11 mouse cellular contexts compared by ENCODE assay signal in the genomic region with DNA sequence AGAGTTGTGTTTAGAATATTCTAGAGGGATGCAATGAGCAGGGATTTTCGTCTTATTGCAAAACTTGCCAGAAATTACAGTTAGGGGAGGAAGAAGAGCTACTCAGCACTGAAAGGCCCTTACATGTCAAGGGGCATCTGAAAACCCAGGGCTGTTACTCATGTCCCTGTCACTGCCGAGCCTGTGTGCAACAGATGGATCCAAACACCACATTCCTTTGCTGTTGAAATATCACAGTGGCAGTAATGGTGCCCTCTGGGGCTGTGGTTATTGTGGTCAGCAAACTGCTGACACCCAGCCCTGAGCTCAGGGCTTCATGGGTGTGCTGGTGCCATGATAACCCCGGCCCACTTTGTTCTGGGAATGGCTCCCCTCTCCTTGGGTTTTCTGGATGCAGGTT.
DNase-seq lines count a peak whose midpoint lies in the region; ATAC-seq lines count a peak whose summit lies in the region.
"Had no signal": no experiment of that assay in that cellular context is flagged by ENCODE, and none has a peak within 500 bp of the region (broad histone marks: within the 10 kb centered on the region; RNA-seq: fewer than 3 reads in every experiment).

No protein-coding gene starts in this region.

- H3K9ac ChIP-seq in lung, embryonic 15.5 days, result no peak overlapping the region
- H3K9ac ChIP-seq in stomach, embryonic 16.5 days (ENCODE audit: low read length), result no peak overlapping the region
- H3K9ac ChIP-seq: midbrain, embryonic 15.5 days had no signal

- H3K4me2 ChIP-seq in lung, embryonic 15.5 days, result no peak overlapping the region
- H3K4me2 ChIP-seq in stomach, embryonic 16.5 days (ENCODE audit: low read depth, low read length), result no peak overlapping the region
- H3K4me2 ChIP-seq: midbrain, embryonic 15.5 days had no signal

- no peaks in the 10 kb centered on the region for H3K36me3 ChIP-seq in lung, embryonic 15.5 days
- H3K36me3 ChIP-seq in stomach, embryonic 16.5 days (ENCODE audit: control insufficient read depth, insufficient read depth, low read length), result no peaks in the 10 kb centered on the region
- H3K36me3 ChIP-seq: midbrain, embryonic 15.5 days had no signal

- 41% methylated on average over 3 of the region's 3 CpGs for WGBS in lung, embryonic 15.5 days
- 44% methylated on average over 3 of the region's 3 CpGs for WGBS in stomach, embryonic 16.5 days

- H3K9me3 ChIP-seq in lung, embryonic 15.5 days, result no peaks in the 10 kb centered on the region
- no peaks in the 10 kb centered on the region for H3K9me3 ChIP-seq in stomach, embryonic 16.5 days (replicated peaks; ENCODE audit: control insufficient read depth, low read length)
- H3K9me3 ChIP-seq: midbrain, embryonic 15.5 days had no signal

- H3K27me3 ChIP-seq in lung, embryonic 15.5 days, result no peaks in the 10 kb centered on the region
- H3K27me3 ChIP-seq in stomach, embryonic 16.5 days (ENCODE audit: control insufficient read depth, insufficient read depth, low read length), result no peaks in the 10 kb centered on the region
- H3K27me3 ChIP-seq: midbrain, embryonic 15.5 days had no signal

- DNase-seq in lung, adult 18-20 months, result no peak
- peak; percentile 21 for DNase-seq in lung, postnatal 25 days (ENCODE audit: low spot score)
- DNase-seq in adrenal gland, postnatal 4 days (ENCODE audit: low spot score in 2 of 2), result no peak
- no peak for DNase-seq in adrenal gland, postnatal 25 days
- no peak for DNase-seq in gastrocnemius, postnatal 4 days (ENCODE audit: low spot score in 2 of 2)
- DNase-seq: cerebellum, adult 11 months; thymus, adult 18-20 months had no signal

- ATAC-seq in lung, embryonic 15.5 days (ENCODE audit: borderline replicate concordance, extremely low read depth, low FRiP score, low TSS enrichment), result 0 out of 2 replicates have a peak, but pooled peaks have one; percentile 2
- ATAC-seq in hematopoietic stem cell, adult 5-6 weeks (replicated peaks in 1 of 2; ENCODE audit: insufficient read depth in 1 of 2, low FRiP score in 2 of 2, low TSS enrichment in 1 of 2, low read depth in 1 of 2, poor library complexity in 2 of 2, severe bottlenecking in 2 of 2), result peak; percentile 42 to 57
- no peak for ATAC-seq in stomach, embryonic 16.5 days (ENCODE audit: insufficient read depth, low FRiP score)
- ATAC-seq: midbrain, embryonic 15.5 days had no signal

- peak overlapping the region; percentile 89 for H3K27ac ChIP-seq in lung, embryonic 15.5 days
- peak overlapping the region; percentile 95 for H3K27ac ChIP-seq in stomach, embryonic 16.5 days (ENCODE audit: low read length)
- H3K27ac ChIP-seq: midbrain, embryonic 15.5 days had no signal

- no peak overlapping the region for H3K4me3 ChIP-seq in lung, embryonic 15.5 days
- H3K4me3 ChIP-seq in stomach, embryonic 16.5 days (replicated peaks; ENCODE audit: low read length), result no peak overlapping the region
- H3K4me3 ChIP-seq: midbrain, embryonic 15.5 days had no signal

- peaks cover 30% of the 10 kb centered on the region for H3K4me1 ChIP-seq in lung, embryonic 15.5 days
- peaks cover 4% of the 10 kb centered on the region for H3K4me1 ChIP-seq in stomach, embryonic 16.5 days (ENCODE audit: control insufficient read depth, insufficient read depth, low read length)
- H3K4me1 ChIP-seq: midbrain, embryonic 15.5 days had no signal
